Mouse (Mus musculus) cerebellum, adult 9-11 months (tissue): ENCODE measurements around the gene Defb42.
A peak's percentile ranks its signal among the peaks of the same experiment; 100 is the strongest.

Source experiments
- DNase-seq: peaks from one replicate; pipeline ENCODE4 v3.0.0; 2022

Defb42 gene

GRCm38 (mm10) chr14:63046691-63047090 is at the start of gene Defb42:
Gene Defb42, plus strand, starts transcription at chr14:63046991.
- DNase-seq = no peak

- no peak for DNase-seq
Observed at GRCm38 (mm10) chr14:62997777-62998176, 49.0 kb upstream of the Defb42 start, which contains the start of gene Defb47. Gene Defb47, plus strand, starts transcription at chr14:62998077.

GRCm38 (mm10) chr14:62998977-62999376 is 47.8 kb upstream of the Defb42 start:
- DNase-seq = no peak

GRCm38 (mm10) chr14:63002588-63002987 is 44.2 kb upstream of the Defb42 start:
- no peak for DNase-seq

GRCm38 (mm10) chr14:63011471-63011870 is 35.3 kb upstream of the Defb42 start, which contains the start of gene Defb43:
Gene Defb43, plus strand, starts transcription at chr14:63011771.
- no peak for DNase-seq

- DNase-seq = no peak
Observed at GRCm38 (mm10) chr14:63013082-63013481, 33.7 kb upstream of the Defb42 start.

GRCm38 (mm10) chr14:63014667-63015066 is 32.1 kb upstream of the Defb42 start:
- no peak for DNase-seq

GRCm38 (mm10) chr14:63020524-63021156 is 26.2 kb upstream of the Defb42 start:
- DNase-seq = no peak

- DNase-seq = no peak
Observed at GRCm38 (mm10) chr14:63049910-63050370, 3.1 kb downstream of the Defb42 start, which contains the start of gene Defb30. Gene Defb30, minus strand, starts transcription at chr14:63049960.

- DNase-seq = peak; percentile 32
Observed at GRCm38 (mm10) chr14:63050769-63051168, 4.0 kb downstream of the Defb42 start.

- peak; percentile 97 for DNase-seq
Observed at GRCm38 (mm10) chr14:63054729-63055128, 7.9 kb downstream of the Defb42 start.

- no peak for DNase-seq
Observed at GRCm38 (mm10) chr14:63060361-63060760, 13.6 kb downstream of the Defb42 start.

GRCm38 (mm10) chr14:63062184-63062583 is 15.4 kb downstream of the Defb42 start:
- no peak for DNase-seq

- DNase-seq = no peak
Observed at GRCm38 (mm10) chr14:63065391-63065790, 18.6 kb downstream of the Defb42 start.

GRCm38 (mm10) chr14:63066630-63067310 is 20.0 kb downstream of the Defb42 start:
- DNase-seq = peak; percentile 36

- DNase-seq = no peak
Observed at GRCm38 (mm10) chr14:63067708-63068107, 20.9 kb downstream of the Defb42 start.
